Mouse (Mus musculus) erythroblast, embryonic 14.5 days (primary cell): ENCODE measurements around the gene Nfkbil1. TPM values are rescaled to one million over a fixed set of nuclear protein-coding genes. Genes with fewer than 3 reads are reported as not detected.

ENCODE experiments used
- H3K27me3 ChIP-seq: 2 replicates; pipeline ENCODE4 v1.6.1; 2012; ENCODE audit warnings: inconsistent platforms; ENCODE audit not compliant: control insufficient read depth
- H3K36me3 ChIP-seq: 2 replicates; pipeline ENCODE4 v1.6.1; 2012; ENCODE audit warnings: mild to moderate bottlenecking, inconsistent platforms; ENCODE audit not compliant: control insufficient read depth
- H3K4me1 ChIP-seq: 2 replicates; pipeline ENCODE4 v1.6.1; 2012; ENCODE audit warnings: inconsistent platforms; ENCODE audit not compliant: control insufficient read depth
- H3K4me3 ChIP-seq: replicated peaks from 2 replicates; pipeline ENCODE3; 2012; ENCODE audit warnings: moderate library complexity, mild to moderate bottlenecking, inconsistent platforms
- H3K9me3 ChIP-seq: 2 replicates; pipeline ENCODE4 v1.6.1; 2012; ENCODE audit warnings: low read length, inconsistent platforms, mixed read lengths; ENCODE audit not compliant: control insufficient read depth
- GATA1 ChIP-seq: IDR thresholded peaks from 2 replicates; pipeline ENCODE4 v1.6.1; 2012; ENCODE audit warnings: low read length, inconsistent platforms, mixed read lengths
- TAL1 ChIP-seq: IDR thresholded peaks from 3 replicates; pipeline ENCODE4 v1.6.1; 2012; ENCODE audit warnings: low read length, inconsistent platforms, mixed read lengths
- polyA plus RNA-seq: library from polyadenylated mRNA; stranded (reverse); fragments of >175 nt; gene quantifications from 2 replicates; pipeline ENCODE4 v1.2.3, GENCODE M21; 2012

Gene Nfkbil1
- polyA plus RNA-seq, 1 experiment = 1.6 TPM

GRCm38 (mm10) chr17:35175382-35175781 lies 60.2 kb downstream of the Nfkbil1 start:
- no peak overlapping the region for H3K4me3 ChIP-seq
- no peaks in the 10 kb centered on the region; the same call in 1 of the 2 replicates for H3K4me1 ChIP-seq
- H3K36me3 ChIP-seq = no peaks in the 10 kb centered on the region
- no peaks in the 10 kb centered on the region for H3K9me3 ChIP-seq
- H3K27me3 ChIP-seq = 0 out of 2 replicates have a peak, but pooled peaks cover 2% of the 10 kb centered on the region
- no peak for TF ChIP-seq GATA1
- no peak for TF ChIP-seq TAL1

GRCm38 (mm10) chr17:35174201-35174977 lies 61.2 kb downstream of the Nfkbil1 start:
- no peaks in the 10 kb centered on the region for H3K36me3 ChIP-seq
- no peaks in the 10 kb centered on the region; the same call in 1 of the 2 replicates for H3K4me1 ChIP-seq
- no peak overlapping the region for H3K4me3 ChIP-seq
- no peaks in the 10 kb centered on the region for H3K9me3 ChIP-seq
- 0 out of 2 replicates have a peak, but pooled peaks cover 2% of the 10 kb centered on the region for H3K27me3 ChIP-seq
- TF ChIP-seq TAL1 = no peak
- no peak for TF ChIP-seq GATA1

- H3K9me3 ChIP-seq = no peaks in the 10 kb centered on the region
- H3K4me3 ChIP-seq = no peak overlapping the region
- H3K4me1 ChIP-seq = peaks cover 2% of the 10 kb centered on the region
- 0 out of 2 replicates have a peak, but pooled peaks cover 2% of the 10 kb centered on the region for H3K27me3 ChIP-seq
- no peaks in the 10 kb centered on the region for H3K36me3 ChIP-seq
- TF ChIP-seq TAL1 = no peak
- TF ChIP-seq GATA1 = no peak
Observed at GRCm38 (mm10) chr17:35173329-35173728, 62.3 kb downstream of the Nfkbil1 start.

- Histone ChIP-seq H3K9me3 (no peaks in the 10 kb centered on the region), H3K27me3 (0 out of 2 replicates have a peak, but pooled peaks cover 2% of the 10 kb centered on the region), H3K4me3 (no peak overlapping the region), H3K36me3 (no peaks in the 10 kb centered on the region), H3K4me1 (peaks cover 2% of the 10 kb centered on the region)
- no peak for TF ChIP-seq TAL1
- no peak for TF ChIP-seq GATA1
Observed at GRCm38 (mm10) chr17:35172445-35173234, 63.0 kb downstream of the Nfkbil1 start.

Other genes with a start within 250 kb of the Nfkbil1 start
- 41.7 and 44.9 TPM in 2 replicates for gene Vars, start 234.8 kb downstream of the Nfkbil1 start, polyA plus RNA-seq
- gene Vwa7, start 219.2 kb downstream of the Nfkbil1 start, polyA plus RNA-seq = 0.01 TPM in 2 replicates
- gene Sapcd1, start 207.8 kb downstream of the Nfkbil1 start, polyA plus RNA-seq = 0.87 and 0.97 TPM in 2 replicates
- 0.90 and 1.3 TPM in 2 replicates for gene Msh5, start 189.0 kb downstream of the Nfkbil1 start, polyA plus RNA-seq
- 5.1 and 6.0 TPM in 2 replicates for gene Clic1, start 185.8 kb downstream of the Nfkbil1 start, polyA plus RNA-seq
- gene Ddah2, start 176.8 kb downstream of the Nfkbil1 start, polyA plus RNA-seq = 0.78 and 0.92 TPM in 2 replicates
- gene Ly6g6c, start 170.4 kb downstream of the Nfkbil1 start, polyA plus RNA-seq = not detected in 2 replicates
- 0.05 TPM in 1 of 2 replicates, not detected in the other for gene Mpig6b, start 169.6 kb downstream of the Nfkbil1 start, polyA plus RNA-seq
- not detected in 2 replicates for gene Ly6g6e, start 158.9 kb downstream of the Nfkbil1 start, polyA plus RNA-seq
- not detected in 2 replicates for gene Ly6g6d, start 157.7 kb downstream of the Nfkbil1 start, polyA plus RNA-seq
- 0.07 and 0.08 TPM in 2 replicates for gene Ly6g6f, start 150.2 kb downstream of the Nfkbil1 start, polyA plus RNA-seq
- gene Abhd16a, start 146.5 kb downstream of the Nfkbil1 start, polyA plus RNA-seq = 10.1 and 10.3 TPM in 2 replicates
- not detected in 2 replicates for gene Ly6g5c, start 127.5 kb downstream of the Nfkbil1 start, polyA plus RNA-seq
- 0.03 TPM in 1 of 2 replicates, not detected in the other for gene Ly6g5b, start 120.4 kb downstream of the Nfkbil1 start, polyA plus RNA-seq
- gene Gpank1, start 114.3 kb downstream of the Nfkbil1 start, polyA plus RNA-seq = 11.0 and 12.4 TPM in 2 replicates
- 10.2 and 11.2 TPM in 2 replicates for gene Csnk2b, start 113.7 kb downstream of the Nfkbil1 start, polyA plus RNA-seq
- gene D17H6S53E, start 109.4 kb downstream of the Nfkbil1 start, polyA plus RNA-seq = 0.27 and 0.48 TPM in 2 replicates
- gene Apom, start 103.7 kb downstream of the Nfkbil1 start, polyA plus RNA-seq = 0.10 and 0.20 TPM in 2 replicates
- 88.8 and 102 TPM in 2 replicates for gene Bag6, start 100.6 kb downstream of the Nfkbil1 start, polyA plus RNA-seq
- 70.4 and 133 TPM in 2 replicates for gene Prrc2a, start 70.9 kb downstream of the Nfkbil1 start, polyA plus RNA-seq
- 0.27 TPM in 1 of 2 replicates, not detected in the other for gene Aif1, start 59.7 kb downstream of the Nfkbil1 start, polyA plus RNA-seq
- not detected in 2 replicates for gene Lst1, start 47.4 kb downstream of the Nfkbil1 start, polyA plus RNA-seq
- gene Ltb, start 41.4 kb downstream of the Nfkbil1 start, polyA plus RNA-seq = 0.07 and 0.08 TPM in 2 replicates
- gene Tnf, start 33.8 kb downstream of the Nfkbil1 start, polyA plus RNA-seq = 0.07 and 0.09 TPM in 2 replicates
- gene Lta, start 30.4 kb downstream of the Nfkbil1 start, polyA plus RNA-seq = 0.03 TPM in 1 of 2 replicates, not detected in the other
- gene Gm16181, start 15.0 kb downstream of the Nfkbil1 start, polyA plus RNA-seq = not detected in 2 replicates
- gene Atp6v1g2, start 2.1 kb downstream of the Nfkbil1 start, polyA plus RNA-seq = 0.04 and 0.37 TPM in 2 replicates
- 18.8 and 20.8 TPM in 2 replicates for gene Ddx39b, start 6.0 kb upstream of the Nfkbil1 start, polyA plus RNA-seq
- 2.4 and 2.7 TPM in 2 replicates for gene H2-D1, start 26.9 kb upstream of the Nfkbil1 start, polyA plus RNA-seq
- not detected in 2 replicates for gene H2-Q1, start 84.6 kb upstream of the Nfkbil1 start, polyA plus RNA-seq
- gene H2-Q2, start 106.5 kb upstream of the Nfkbil1 start, polyA plus RNA-seq = not detected in 2 replicates
- gene H2-Q4, start 143.8 kb upstream of the Nfkbil1 start, polyA plus RNA-seq = 0.50 and 0.56 TPM in 2 replicates
- gene H2-Q6, start 189.1 kb upstream of the Nfkbil1 start, polyA plus RNA-seq = 0.09 TPM in 1 of 2 replicates, not detected in the other
- gene H2-Q7, start 203.4 kb upstream of the Nfkbil1 start, polyA plus RNA-seq = 0.03 and 0.13 TPM in 2 replicates
- 0.08 and 0.09 TPM in 2 replicates for gene H2-Q10, start 234.3 kb upstream of the Nfkbil1 start, polyA plus RNA-seq